Mouse (Mus musculus): ENCODE measurements around the gene Vmn2r100. TPM values are rescaled to one million over a fixed set of nuclear protein-coding genes. Genes with fewer than 3 reads are reported as not detected.

Gene Vmn2r100
- polyA plus RNA-seq (2015; fragmentation: Nextera tagmentation; extraction: Ambion mirVana) = not detected in 2 replicates

DNA sequence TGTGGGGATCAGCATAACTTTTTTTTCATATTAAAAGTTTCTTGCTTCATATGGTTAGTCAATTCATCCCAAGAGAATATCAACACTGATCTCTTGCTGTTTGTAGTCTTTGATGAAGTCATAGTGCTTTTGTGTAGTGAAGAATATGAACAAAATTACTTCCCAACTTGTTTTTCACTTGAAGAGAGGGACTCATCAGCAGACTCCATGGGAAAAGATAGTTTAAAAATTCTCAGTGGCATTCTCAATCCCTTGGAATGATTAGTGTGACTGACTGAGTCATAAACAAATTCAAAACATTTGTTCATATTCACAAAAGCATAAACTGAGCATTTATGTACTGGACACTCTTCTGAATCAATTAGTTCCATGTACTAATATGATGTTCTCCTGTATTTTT is at the start of gene Vmn2r100:
Vmn2r100 (plus strand) TSS at position 301 of the 400 bp plus-strand sequence.
- H3K9ac ChIP-seq (ENCODE audit: low read depth, low read length) = no peak within 1 kb of the TSS
- no peak within 1 kb of the TSS for H3K27ac ChIP-seq
- no peak within 1 kb of the TSS for H3K4me2 ChIP-seq (ENCODE audit: low read length)
- H3K36me3 ChIP-seq (ENCODE audit: insufficient read depth, low read length) = no peaks in the 10 kb centered on the region
- H3K4me1 ChIP-seq (replicated peaks; ENCODE audit: insufficient read depth, low read length) = no peaks in the 10 kb centered on the region
- DNase-seq (ENCODE audit: low spot score) (no peak), ATAC-seq (replicated peaks; ENCODE audit: low FRiP score, low read depth) (no peak)
- no peak for TF ChIP-seq CTCF (IDR thresholded peaks at IDR 0.05; ENCODE audit: low read depth)
- H3K27me3 ChIP-seq (ENCODE audit: insufficient read depth, low read length) = no peaks in the 10 kb centered on the region
- no peaks in the 10 kb centered on the region for H3K9me3 ChIP-seq (replicated peaks; ENCODE audit: low read length)
- no peak within 1 kb of the TSS for H3K4me3 ChIP-seq (replicated peaks; ENCODE audit: low read depth, low read length)

- Histone ChIP-seq H3K36me3 (ENCODE audit: insufficient read depth, low read length) (no peaks in the 10 kb centered on the region), H3K9ac (ENCODE audit: low read depth, low read length) (no peak overlapping the region), H3K4me1 (replicated peaks; ENCODE audit: insufficient read depth, low read length) (no peaks in the 10 kb centered on the region), H3K4me3 (replicated peaks; ENCODE audit: low read depth, low read length) (no peak overlapping the region), H3K4me2 (ENCODE audit: low read length) (no peak overlapping the region), H3K9me3 (replicated peaks; ENCODE audit: low read length) (no peaks in the 10 kb centered on the region), H3K27ac (no peak overlapping the region), H3K27me3 (ENCODE audit: insufficient read depth, low read length) (no peaks in the 10 kb centered on the region)
- DNase-seq (ENCODE audit: low spot score) (no peak), ATAC-seq (replicated peaks; ENCODE audit: low FRiP score, low read depth) (no peak)
- TF ChIP-seq CTCF (IDR thresholded peaks at IDR 0.05; ENCODE audit: low read depth) = no peak
Observed at GRCm38 (mm10) chr17:19482866-19483265, 21.7 kb upstream of the Vmn2r100 start.

- Histone ChIP-seq H3K4me1 (replicated peaks; ENCODE audit: insufficient read depth, low read length) (no peaks in the 10 kb centered on the region), H3K9ac (ENCODE audit: low read depth, low read length) (no peak within 1 kb of the TSS), H3K36me3 (ENCODE audit: insufficient read depth, low read length) (no peaks in the 10 kb centered on the region), H3K4me3 (replicated peaks; ENCODE audit: low read depth, low read length) (no peak within 1 kb of the TSS), H3K4me2 (ENCODE audit: low read length) (no peak within 1 kb of the TSS), H3K27ac (no peak within 1 kb of the TSS), H3K9me3 (replicated peaks; ENCODE audit: low read length) (no peaks in the 10 kb centered on the region), H3K27me3 (ENCODE audit: insufficient read depth, low read length) (no peaks in the 10 kb centered on the region)
- no peak for TF ChIP-seq CTCF (IDR thresholded peaks at IDR 0.05; ENCODE audit: low read depth)
- DNase-seq (ENCODE audit: low spot score) (no peak), ATAC-seq (replicated peaks; ENCODE audit: low FRiP score, low read depth) (no peak)
Observed at GRCm38 (mm10) chr17:19576927-19577326, 72.4 kb downstream of the Vmn2r100 start, which contains the start of gene Vmn2r101. Gene Vmn2r101 (plus strand): TSS chr17:19577227.

Other genes starting within 250 kb of the Vmn2r100 start
- not detected in 2 replicates for gene Vmn2r99, start 142.8 kb upstream of the Vmn2r100 start, polyA plus RNA-seq (2015; fragmentation: Nextera tagmentation; extraction: Ambion mirVana)
- gene Vmn2r101, start 72.5 kb downstream of the Vmn2r100 start, polyA plus RNA-seq (2015; fragmentation: Nextera tagmentation; extraction: Ambion mirVana) = not detected in 2 replicates
- gene Vmn2r102, start 155.6 kb downstream of the Vmn2r100 start, polyA plus RNA-seq (2015; fragmentation: Nextera tagmentation; extraction: Ambion mirVana) = not detected in 2 replicates

All from kidney, postnatal 0 days (tissue).